Mouse (Mus musculus): ENCODE results near the gene Gm14444. TPM values are rescaled to one million over a fixed set of nuclear protein-coding genes. Genes with fewer than 3 reads are reported as not detected.
"Not testable (repeated sequence)": the region's sequence is repeated elsewhere in the genome, so short reads cannot be mapped to it uniquely, and the experiment has no call there.

Gene Gm14444
- not detected for polyA plus RNA-seq (2012; fragmentation: generic; extraction: Trizol)
- long read RNA-seq, experiment 1 = 0 reads
- long read RNA-seq, experiment 2 = 0 reads

- H3K79me3 ChIP-seq (ENCODE audit: low read depth); H3K36me3 ChIP-seq (ENCODE audit: control insufficient read depth, insufficient read depth); H3K4me3 ChIP-seq (ENCODE audit: insufficient read depth, poor library complexity, severe bottlenecking); H3ac ChIP-seq (ENCODE audit: control insufficient read depth, insufficient read length, low read depth); H3K27me3 ChIP-seq (ENCODE audit: control insufficient read depth, insufficient read depth, insufficient read length); H3K79me2 ChIP-seq (ENCODE audit: control insufficient read depth, insufficient read depth): not testable (repeated sequence)
These were observed at the start of gene Gm14444 for GRCm38 (mm10) chr2:175010022-175010421. TSS of gene Gm14444 (plus strand) at chr2:175010241.

GRCm38 (mm10) chr2:174965466-174965865 lies 44.6 kb upstream of the Gm14444 start:
- H3K79me3 ChIP-seq (ENCODE audit: low read depth); H3ac ChIP-seq (ENCODE audit: control insufficient read depth, insufficient read length, low read depth); H3K79me2 ChIP-seq (ENCODE audit: control insufficient read depth, insufficient read depth); H3K4me3 ChIP-seq (ENCODE audit: insufficient read depth, poor library complexity, severe bottlenecking); H3K36me3 ChIP-seq (ENCODE audit: control insufficient read depth, insufficient read depth); H3K27me3 ChIP-seq (ENCODE audit: control insufficient read depth, insufficient read depth, insufficient read length): not testable (repeated sequence)

GRCm38 (mm10) chr2:175044268-175044667 lies 34.2 kb downstream of the Gm14444 start:
- H3ac ChIP-seq (ENCODE audit: control insufficient read depth, insufficient read length, low read depth); H3K4me3 ChIP-seq (ENCODE audit: insufficient read depth, poor library complexity, severe bottlenecking); H3K36me3 ChIP-seq (ENCODE audit: control insufficient read depth, insufficient read depth); H3K79me2 ChIP-seq (ENCODE audit: control insufficient read depth, insufficient read depth); H3K79me3 ChIP-seq (ENCODE audit: low read depth); H3K27me3 ChIP-seq (ENCODE audit: control insufficient read depth, insufficient read depth, insufficient read length): not testable (repeated sequence)

- not testable (repeated sequence) for H3ac ChIP-seq (ENCODE audit: control insufficient read depth, insufficient read length, low read depth); H3K36me3 ChIP-seq (ENCODE audit: control insufficient read depth, insufficient read depth); H3K79me2 ChIP-seq (ENCODE audit: control insufficient read depth, insufficient read depth); H3K27me3 ChIP-seq (ENCODE audit: control insufficient read depth, insufficient read depth, insufficient read length); H3K79me3 ChIP-seq (ENCODE audit: low read depth); H3K4me3 ChIP-seq (ENCODE audit: insufficient read depth, poor library complexity, severe bottlenecking)
These were observed 57.7 kb downstream of the Gm14444 start, which contains the start of gene Gm14393 for GRCm38 (mm10) chr2:175067681-175068261. TSS of gene Gm14393 (minus strand) at chr2:175067781.

Other genes with a start within 250 kb of the Gm14444 start
- gene Edn3, start 249.6 kb upstream of the Gm14444 start, polyA plus RNA-seq (2012; fragmentation: generic; extraction: Trizol) = not detected
- 0.21 TPM for gene Gm14393, start 57.5 kb downstream of the Gm14444 start, polyA plus RNA-seq (2012; fragmentation: generic; extraction: Trizol)
- 1.7 TPM for gene Gm14399, start 131.8 kb downstream of the Gm14444 start, polyA plus RNA-seq (2012; fragmentation: generic; extraction: Trizol)
- gene Gm14443, start 165.6 kb downstream of the Gm14444 start, polyA plus RNA-seq (2012; fragmentation: generic; extraction: Trizol) = 0.19 TPM
- gene Gm14391, start 196.7 kb downstream of the Gm14444 start, polyA plus RNA-seq (2012; fragmentation: generic; extraction: Trizol) = 5.6 TPM